Mouse (Mus musculus) kidney, embryonic 16.5 days (tissue): Measurements from ENCODE around the gene Gsk3b. TPM values are rescaled to one million over a fixed set of nuclear protein-coding genes. Genes with fewer than 3 reads are reported as not detected.
"Not testable (repeated sequence)": the region's sequence is repeated elsewhere in the genome, so short reads cannot be mapped to it uniquely, and the experiment has no call there.

ENCODE experiments used
- ATAC-seq: fragments of 200-750 bp; cut with Nextera tagmentation; 2 replicates; pipeline ENCODE4 v1.8.0; 2017; ENCODE audit warnings: moderate TSS enrichment; ENCODE audit not compliant: low FRiP score, low TSS enrichment
- H3K27ac ChIP-seq: fragments of 300-500 bp; sonication (generic); 2 replicates; pipeline ENCODE4 v1.5.1; 2014; ENCODE audit warnings: low read length
- H3K27me3 ChIP-seq: fragments of 300-500 bp; sonication (generic); 2 replicates; pipeline ENCODE4 v1.6.1; 2014; ENCODE audit warnings: low read length, control low read depth, mixed read lengths; ENCODE audit not compliant: insufficient read depth
- H3K36me3 ChIP-seq: fragments of 300-500 bp; sonication (generic); 2 replicates; pipeline ENCODE4 v1.6.1; 2014; ENCODE audit warnings: low read length, control low read depth, mixed read lengths; ENCODE audit not compliant: insufficient read depth
- H3K4me1 ChIP-seq: fragments of 300-500 bp; sonication (generic); 2 replicates; pipeline ENCODE4 v1.6.1; 2014; ENCODE audit warnings: low read length, control low read depth, mixed read lengths; ENCODE audit not compliant: insufficient read depth
- H3K4me2 ChIP-seq: fragments of 300-500 bp; sonication (generic); replicated peaks from 2 replicates; pipeline ENCODE4 v1.6.1; 2014; ENCODE audit warnings: low read depth, low read length
- H3K4me3 ChIP-seq: fragments of 300-500 bp; sonication (generic); 2 replicates; pipeline ENCODE4 v1.5.1; 2014; ENCODE audit warnings: mild to moderate bottlenecking, low read length
- H3K9ac ChIP-seq: fragments of 300-500 bp; sonication (generic); replicated peaks from 2 replicates; pipeline ENCODE4 v1.6.1; 2014; ENCODE audit warnings: low read length
- H3K9me3 ChIP-seq: fragments of 300-500 bp; sonication (generic); 2 replicates; pipeline ENCODE4 v1.6.1; 2016; ENCODE audit warnings: low read length, control low read depth
- whole genome bisulfite sequencing: fragments of 180-500 bp; shearing (Covaris S2); extraction: QIAGEN DNeasy Blood & Tissue Kit; methylation state at CpG from one replicate; pipeline ENCODE4 v1.1.7; 2014; 5-methylcytosine and 5-hydroxymethylcytosine counted together
- polyA plus RNA-seq: library from polyadenylated mRNA; unstranded; fragments of >200 nt; fragmentation: Nextera tagmentation; extraction: Ambion mirVana; gene quantifications from 2 replicates; pipeline ENCODE4 v1.2.1, GENCODE M21; 2015

The Gsk3b gene
- polyA plus RNA-seq, 1 experiment from 2014 or later = 50.3 TPM

DNA sequence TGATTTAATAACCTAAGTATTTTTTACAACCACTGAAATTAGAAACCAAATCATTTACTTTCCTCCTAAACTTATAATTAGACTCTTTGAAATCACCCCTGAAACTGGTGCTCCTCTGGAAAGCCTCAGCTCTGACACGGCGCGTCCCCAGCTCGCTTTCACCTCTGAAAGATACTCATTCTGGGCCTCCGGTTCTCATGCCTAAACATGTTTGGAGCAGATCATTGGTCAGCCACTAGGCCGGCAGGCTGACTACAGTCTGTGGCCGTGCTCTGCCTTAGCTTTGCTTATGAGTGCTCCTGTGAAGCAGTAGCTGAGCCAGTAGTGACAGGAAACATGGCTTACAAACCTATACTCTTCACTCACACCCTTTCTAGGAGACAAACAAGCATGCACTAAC lies 116.5 kb downstream of the Gsk3b start:
- no peak overlapping the region for H3K4me2 ChIP-seq
- H3K36me3 ChIP-seq = peaks cover 13% of the 10 kb centered on the region
- no peak for ATAC-seq
- no peak overlapping the region for H3K4me3 ChIP-seq
- 87% methylated on average over 7 of the region's 7 CpGs for WGBS
- no peaks in the 10 kb centered on the region for H3K27me3 ChIP-seq
- H3K9ac ChIP-seq = no peak overlapping the region
- H3K9me3 ChIP-seq = no peaks in the 10 kb centered on the region
- H3K27ac ChIP-seq = no peak overlapping the region
- no peaks in the 10 kb centered on the region for H3K4me1 ChIP-seq

DNA sequence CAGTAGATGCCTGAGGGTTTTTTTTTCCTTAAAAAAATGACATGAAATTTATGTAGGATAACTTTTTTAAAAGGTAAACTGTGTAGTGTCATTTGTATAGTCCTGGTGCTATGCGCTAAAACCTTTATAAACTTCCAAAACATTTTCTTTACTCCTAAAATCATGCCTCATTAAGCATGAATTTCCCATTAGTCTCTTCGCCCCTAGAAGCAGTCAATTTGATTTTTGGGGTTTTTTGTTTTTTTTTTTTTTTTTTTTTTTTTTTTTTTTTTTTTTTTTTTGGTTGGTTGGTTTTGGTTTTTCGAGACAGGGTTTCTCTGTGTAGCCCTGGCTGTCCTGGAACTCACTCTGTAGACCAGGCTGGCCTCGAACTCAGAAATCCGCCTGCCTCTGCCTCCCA lies 133.7 kb downstream of the Gsk3b start:
- H3K9me3 ChIP-seq, H3K4me1 ChIP-seq, H3K27ac ChIP-seq, H3K9ac ChIP-seq, ATAC-seq, H3K4me2 ChIP-seq, H3K4me3 ChIP-seq, H3K27me3 ChIP-seq: not testable (repeated sequence)
- WGBS = 97% methylated on average over 3 of the region's 5 CpGs
- peaks cover 27% of the 10 kb centered on the region for H3K36me3 ChIP-seq

DNA sequence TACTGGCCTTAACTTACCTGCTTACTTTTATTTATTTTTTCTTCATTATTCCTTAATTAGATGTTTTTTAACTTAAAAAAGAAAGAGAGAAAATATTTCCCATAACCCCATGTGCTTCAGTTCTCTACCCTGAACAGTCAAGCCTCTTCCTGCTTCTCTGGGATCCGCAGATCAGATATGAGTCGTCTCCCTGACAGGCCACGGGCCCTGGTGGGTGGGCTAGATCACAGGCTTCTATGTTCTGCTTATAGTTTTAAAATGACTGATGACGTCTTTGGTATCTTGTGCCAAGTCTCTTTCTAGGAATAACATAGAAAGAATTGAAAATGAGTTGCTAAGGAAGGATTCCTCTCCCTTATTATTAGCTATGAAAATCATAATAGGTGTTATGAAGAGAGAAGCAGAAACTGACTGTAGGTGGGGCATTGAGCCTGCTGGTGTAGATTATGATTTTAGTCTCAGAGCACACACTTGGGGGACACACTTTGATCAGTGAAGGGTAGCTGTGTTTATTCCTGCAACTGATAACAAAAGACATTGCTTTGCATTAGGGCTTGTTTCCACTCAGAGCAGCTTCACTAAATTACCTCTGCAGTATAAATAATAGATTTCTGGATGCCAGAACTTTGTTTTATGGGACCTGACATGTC lies 148.3 kb downstream of the Gsk3b start:
- Histone ChIP-seq H3K27me3 (no peaks in the 10 kb centered on the region), H3K4me1 (no peaks in the 10 kb centered on the region), H3K9ac (no peak overlapping the region), H3K4me2 (no peak overlapping the region), H3K9me3 (no peaks in the 10 kb centered on the region), H3K36me3 (peaks cover 18% of the 10 kb centered on the region), H3K27ac (no peak overlapping the region), H3K4me3 (no peak overlapping the region)
- 65% methylated on average over 4 of the region's 4 CpGs for WGBS
- ATAC-seq = no peak

DNA sequence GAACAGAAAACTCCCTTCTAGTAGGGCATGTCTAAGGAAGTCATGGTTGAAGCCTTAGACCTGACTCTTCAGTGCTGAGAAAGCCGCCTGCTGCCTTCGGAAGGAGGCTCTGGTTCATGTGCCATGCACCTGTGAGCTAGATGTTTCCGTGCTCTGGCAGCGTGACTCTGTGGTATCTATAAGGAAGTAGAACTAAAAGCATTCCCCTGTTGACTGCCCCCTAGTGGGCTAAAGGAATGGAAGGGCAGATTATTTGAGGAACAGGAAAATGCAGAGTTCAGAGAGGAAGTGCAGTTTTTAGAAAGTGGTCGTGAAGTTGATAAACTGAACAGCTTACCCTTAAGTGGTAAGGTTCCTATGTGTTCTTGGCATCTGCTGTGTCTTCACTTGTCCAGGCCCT lies 150.9 kb downstream of the Gsk3b start:
- no peak overlapping the region for H3K4me2 ChIP-seq

DNA sequence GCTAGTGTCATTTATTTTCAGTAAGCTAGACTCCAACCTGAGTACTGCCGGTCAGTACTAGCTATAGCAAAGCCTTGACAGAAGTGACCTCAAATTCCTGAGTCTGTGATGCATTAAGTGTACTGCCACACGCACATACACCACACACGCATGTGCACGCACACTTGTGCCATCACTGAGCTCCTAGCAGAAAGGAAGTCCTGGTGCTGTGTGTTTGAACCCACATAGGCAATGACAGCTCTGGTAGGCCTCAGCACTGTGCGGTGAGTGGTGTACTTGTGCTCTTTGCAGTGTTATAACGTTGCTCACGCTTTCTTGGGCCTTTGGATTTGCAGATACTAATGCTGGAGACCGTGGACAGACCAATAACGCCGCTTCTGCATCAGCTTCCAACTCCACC lies 151.4 kb downstream of the Gsk3b start:
- peaks cover 23% of the 10 kb centered on the region for H3K36me3 ChIP-seq
- H3K9me3 ChIP-seq = no peaks in the 10 kb centered on the region
- H3K4me1 ChIP-seq = no peaks in the 10 kb centered on the region
- no peak overlapping the region for H3K27ac ChIP-seq
- H3K4me2 ChIP-seq = no peak overlapping the region
- no peak overlapping the region for H3K4me3 ChIP-seq
- H3K9ac ChIP-seq = no peak overlapping the region
- no peaks in the 10 kb centered on the region for H3K27me3 ChIP-seq
- no peak for ATAC-seq
- WGBS = 93% methylated on average over 10 of the region's 10 CpGs

More for the DNA sequence above, 150.9 kb downstream of the Gsk3b start:
- Histone ChIP-seq H3K27me3 (no peaks in the 10 kb centered on the region), H3K9me3 (no peaks in the 10 kb centered on the region), H3K27ac (no peak overlapping the region), H3K4me1 (no peaks in the 10 kb centered on the region), H3K4me3 (no peak overlapping the region), H3K9ac (no peak overlapping the region), H3K36me3 (peaks cover 23% of the 10 kb centered on the region)
- 76% methylated on average over 5 of the region's 5 CpGs for WGBS
- ATAC-seq = no peak

DNA sequence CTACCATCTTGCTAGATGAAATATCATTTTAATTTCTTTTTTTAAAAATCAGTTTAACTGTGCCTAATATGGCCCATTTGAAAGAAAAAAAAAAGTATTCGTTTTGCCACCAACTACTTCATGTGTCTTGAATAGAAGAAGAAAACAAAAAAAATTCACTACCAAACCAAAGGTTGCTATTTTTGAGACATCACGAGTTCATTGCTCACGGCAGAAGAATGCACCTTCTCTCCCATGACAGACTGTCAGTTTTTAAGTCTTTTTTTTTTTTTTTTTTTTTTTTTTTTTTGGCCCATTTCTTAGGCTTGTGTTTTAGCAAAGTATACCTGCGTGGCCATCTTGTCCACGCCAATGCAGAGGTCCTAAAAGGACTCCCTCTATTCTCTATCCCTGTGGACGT lies 155.3 kb downstream of the Gsk3b start:
- 86% methylated on average over 6 of the region's 6 CpGs for WGBS
- Histone ChIP-seq H3K36me3 (peaks cover 20% of the 10 kb centered on the region), H3K27me3 (no peaks in the 10 kb centered on the region), H3K9me3 (no peaks in the 10 kb centered on the region), H3K4me3 (no peak overlapping the region), H3K27ac (no peak overlapping the region), H3K4me1 (peaks cover 9% of the 10 kb centered on the region; the same call in 1 of the 2 replicates), H3K9ac (no peak overlapping the region), H3K4me2 (no peak overlapping the region)
- ATAC-seq = no peak

DNA sequence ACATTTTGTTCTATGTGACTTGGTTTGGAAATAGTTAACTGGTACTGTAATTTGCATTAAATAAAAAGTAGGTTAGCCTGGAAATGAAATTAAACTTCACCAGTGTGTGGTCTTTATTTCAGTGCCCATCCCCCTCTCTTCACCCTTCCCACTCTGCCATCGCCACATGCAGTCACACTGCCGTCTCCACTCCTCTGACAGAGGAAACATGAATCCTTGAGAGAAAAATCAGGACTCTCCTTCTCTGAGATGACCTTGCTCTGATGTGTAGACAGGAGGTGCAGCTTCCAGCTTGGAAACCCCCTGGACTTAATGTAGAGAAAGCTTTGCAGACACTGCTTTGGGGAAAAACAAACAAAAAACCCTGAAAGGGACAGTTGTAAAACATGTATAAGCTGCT lies 156.6 kb downstream of the Gsk3b start:
- ATAC-seq = no peak
- Histone ChIP-seq H3K27ac (no peak overlapping the region), H3K9ac (no peak overlapping the region), H3K9me3 (no peaks in the 10 kb centered on the region), H3K4me1 (peaks cover 10% of the 10 kb centered on the region; the same call in 1 of the 2 replicates), H3K36me3 (peaks cover 19% of the 10 kb centered on the region), H3K4me2 (no peak overlapping the region), H3K4me3 (no peak overlapping the region), H3K27me3 (no peaks in the 10 kb centered on the region)
- WGBS = 55% methylated on average over 2 of the region's 2 CpGs

DNA sequence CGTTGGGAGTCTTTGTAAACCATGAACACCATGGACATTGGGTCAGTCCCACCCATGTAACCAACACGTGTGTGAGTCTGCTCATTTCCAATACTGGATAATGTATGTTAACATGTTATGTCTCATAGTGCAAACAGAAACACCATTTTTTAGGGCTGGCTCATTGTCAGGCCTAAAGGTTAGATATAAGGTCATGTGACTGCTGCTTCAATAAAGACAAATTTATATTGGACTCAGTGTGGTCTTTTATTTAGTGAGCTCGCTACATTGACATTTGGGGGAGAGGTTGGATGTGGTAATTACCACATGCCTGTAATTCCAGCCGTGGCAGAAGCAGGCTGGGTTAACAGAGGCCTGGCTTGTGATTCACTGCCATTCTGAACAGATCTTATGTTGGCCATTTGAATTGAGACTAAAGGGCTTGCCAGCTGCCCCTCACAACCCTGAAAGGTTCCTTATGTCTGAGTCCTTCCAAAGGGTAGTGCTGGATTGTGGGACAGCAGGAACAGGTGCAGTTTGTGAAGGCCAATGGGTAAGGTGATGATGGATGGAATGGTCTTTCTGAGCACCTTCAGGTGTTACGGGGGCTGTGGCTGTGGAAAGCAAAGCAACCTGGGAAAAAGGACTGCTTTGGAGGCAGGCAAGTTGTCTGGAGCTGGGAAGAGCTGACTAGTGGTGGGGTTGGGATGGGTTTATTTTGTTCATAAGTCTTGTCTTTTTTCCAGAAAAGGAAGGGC lies 157.2 kb downstream of the Gsk3b start:
- 71% methylated on average over 5 of the region's 5 CpGs for WGBS
- H3K27me3 ChIP-seq = no peaks in the 10 kb centered on the region
- no peak for ATAC-seq
- peaks cover 13% of the 10 kb centered on the region for H3K36me3 ChIP-seq
- H3K27ac ChIP-seq = no peak overlapping the region
- H3K4me1 ChIP-seq = peaks cover 10% of the 10 kb centered on the region; the same call in 1 of the 2 replicates
- no peak overlapping the region for H3K4me2 ChIP-seq
- H3K9me3 ChIP-seq = no peaks in the 10 kb centered on the region
- H3K4me3 ChIP-seq = no peak overlapping the region
- H3K9ac ChIP-seq = no peak overlapping the region

DNA sequence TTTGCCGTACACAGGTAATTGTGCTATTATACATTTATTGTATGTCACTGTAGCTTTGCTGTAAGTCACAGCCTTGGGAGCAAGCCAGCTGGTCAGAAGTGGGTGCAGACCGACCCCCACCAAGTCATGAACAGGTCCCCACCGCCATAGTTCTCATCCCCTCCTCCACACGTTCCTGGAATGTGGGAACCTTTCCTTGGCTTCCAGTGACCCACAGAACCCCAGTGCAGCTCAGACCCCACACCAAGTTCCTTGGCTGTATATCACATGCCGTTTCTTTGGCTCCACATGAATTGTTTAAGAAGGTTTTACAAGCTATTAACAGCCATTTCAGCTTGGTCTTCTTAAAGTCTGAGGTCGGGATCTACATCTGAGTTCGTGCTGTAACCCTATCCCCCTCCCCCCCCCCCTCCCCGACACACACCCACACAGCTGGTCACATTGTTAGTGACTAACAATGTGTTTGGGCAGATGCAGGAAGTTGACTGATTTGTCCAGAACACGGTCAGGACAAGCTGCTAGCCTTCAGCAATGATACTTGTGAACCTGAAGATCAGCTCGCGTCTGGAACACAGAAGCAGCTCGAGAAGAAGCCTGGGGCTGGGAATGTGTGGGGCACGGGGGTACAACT lies 159.6 kb downstream of the Gsk3b start:
- no peak overlapping the region for H3K9ac ChIP-seq
- no peak overlapping the region for H3K4me3 ChIP-seq
- 0 out of 2 replicates have a peak, but pooled peaks cover 4% of the 10 kb centered on the region for H3K36me3 ChIP-seq
- peaks cover 10% of the 10 kb centered on the region; the same call in 1 of the 2 replicates for H3K4me1 ChIP-seq
- no peaks in the 10 kb centered on the region for H3K27me3 ChIP-seq
- H3K4me2 ChIP-seq = peak overlapping the region; percentile 41
- no peak overlapping the region for H3K27ac ChIP-seq
- peak; percentile 74 for ATAC-seq
- H3K9me3 ChIP-seq = no peaks in the 10 kb centered on the region
- 11% methylated on average over 13 of the region's 13 CpGs for WGBS

DNA sequence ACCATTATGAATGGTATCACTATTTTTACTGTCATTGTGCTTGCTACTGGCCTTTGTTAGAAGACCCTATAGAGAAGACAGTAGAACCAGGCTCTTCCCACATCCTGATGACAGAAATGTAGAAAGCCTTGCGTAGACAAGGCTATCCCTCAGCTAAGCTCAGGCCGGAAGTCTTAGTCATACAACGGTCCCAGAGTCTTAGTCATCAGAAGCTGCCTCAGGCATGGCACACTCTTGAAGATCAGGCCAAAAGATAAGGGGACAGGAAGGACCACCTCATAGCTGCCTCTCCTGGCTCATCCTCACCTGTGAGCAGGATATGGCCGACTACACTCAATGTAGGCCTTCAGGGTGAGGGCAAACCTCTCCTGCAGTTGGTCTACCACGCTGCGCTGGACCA lies 161.7 kb downstream of the Gsk3b start:
- Histone ChIP-seq H3K27me3 (no peaks in the 10 kb centered on the region), H3K4me1 (peaks cover 10% of the 10 kb centered on the region; the same call in 1 of the 2 replicates), H3K9me3 (no peaks in the 10 kb centered on the region), H3K9ac (no peak overlapping the region), H3K36me3 (0 out of 2 replicates have a peak, but pooled peaks cover 2% of the 10 kb centered on the region), H3K27ac (no peak overlapping the region), H3K4me2 (no peak overlapping the region), H3K4me3 (no peak overlapping the region)
- no peak for ATAC-seq
- WGBS = 96% methylated on average over 6 of the region's 6 CpGs
